Mouse (Mus musculus) spleen, adult 2 months (tissue): Measurements from ENCODE around the gene Cfb.

Experiments
- CTCF ChIP-seq: fragments of 200-500 bp; IDR thresholded peaks from 2 replicates; pipeline ENCODE4 v1.5.1; 2011; ENCODE audit warnings: mild to moderate bottlenecking, inconsistent platforms; ENCODE audit not compliant: insufficient read depth, insufficient read length, insufficient replicate concordance; ENCODE audit errors: extremely low read depth
- POLR2A ChIP-seq: fragments of 200-500 bp; IDR thresholded peaks from 2 replicates; pipeline ENCODE4 v1.6.1; 2011; ENCODE audit warnings: low read depth, low read length, inconsistent platforms

DNA sequence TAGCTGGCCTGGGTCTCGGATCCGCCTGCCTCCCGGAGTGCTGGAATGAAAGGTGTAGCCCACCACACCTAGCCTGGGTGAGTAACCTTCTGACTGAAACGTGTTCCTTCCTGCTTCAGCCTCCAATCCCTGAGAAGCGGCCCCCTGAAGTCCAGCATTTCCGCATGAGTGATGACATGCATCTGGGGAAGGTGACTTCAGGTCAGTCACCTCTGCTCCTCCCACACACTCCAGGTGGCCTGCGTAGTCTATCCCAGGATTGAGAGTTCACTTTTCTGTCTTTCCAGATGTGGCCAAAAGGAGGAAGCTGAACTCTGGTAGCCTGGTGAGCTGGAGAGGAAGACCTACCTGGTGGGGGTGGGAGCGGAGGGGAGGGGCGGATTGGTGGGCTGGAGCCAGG is 40.6 kb upstream of the Cfb start:
- TF ChIP-seq POLR2A = no peak
- TF ChIP-seq CTCF = no peak
